Mouse (Mus musculus) liver, embryonic 14.5 days (tissue): Measurements from ENCODE around the gene Cdk5rap3.

Experiments
- CTCF ChIP-seq: IDR thresholded peaks from 2 replicates; pipeline ENCODE4 v1.5.1; 2016; ENCODE audit warnings: antibody characterized with exemption, low read depth, control low read depth
- EP300 ChIP-seq: IDR thresholded peaks from 2 replicates; pipeline ENCODE4 v1.6.1; 2016; ENCODE audit warnings: antibody characterized with exemption, low read depth

GRCm38 (mm10) chr11:96857446-96857845, 58.9 kb downstream of the Cdk5rap3 start:
- TF ChIP-seq CTCF (no peak), EP300 (no peak)
